Mouse (Mus musculus): Measurements from ENCODE around the gene Aldoart1. TPM values are rescaled to one million over a fixed set of nuclear protein-coding genes. Genes with fewer than 3 reads are reported as not detected.

Aldoart1 gene
- total RNA-seq (2015; ENCODE audit: low replicate concordance) (not detected in 2 replicates), total RNA-seq (2017; ENCODE audit: low replicate concordance) (not detected in 2 replicates)

DNA sequence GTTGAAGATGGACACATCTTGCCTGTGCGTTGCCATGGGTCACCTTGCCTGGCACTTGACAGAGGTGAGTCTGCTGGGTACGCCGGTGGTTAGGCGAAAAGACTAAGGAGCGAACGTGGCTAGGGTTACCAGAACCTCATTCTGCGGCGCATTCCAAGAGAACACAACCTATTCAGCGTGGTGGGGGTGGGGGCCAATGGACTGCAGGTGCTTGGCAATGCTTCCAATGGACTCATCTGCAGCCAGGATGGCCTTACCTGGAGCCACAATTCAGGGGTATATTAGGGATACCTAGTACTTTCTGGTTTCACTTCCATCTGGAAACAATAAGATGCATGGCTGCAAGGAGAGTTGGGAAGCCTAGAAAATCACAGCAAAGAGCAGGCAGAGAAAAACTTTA lies at the start of gene Aldoart1:
Gene Aldoart1, minus strand, starts transcription at position 101 of the 400 bp plus-strand sequence.
- no peak for ATAC-seq (replicated peaks; ENCODE audit: low FRiP score, poor library complexity, severe bottlenecking)

- ATAC-seq (replicated peaks; ENCODE audit: low FRiP score, poor library complexity, severe bottlenecking), result no peak
Observed at GRCm38 (mm10) chr4:72901566-72901965, 49.1 kb upstream of the Aldoart1 start.

DNA sequence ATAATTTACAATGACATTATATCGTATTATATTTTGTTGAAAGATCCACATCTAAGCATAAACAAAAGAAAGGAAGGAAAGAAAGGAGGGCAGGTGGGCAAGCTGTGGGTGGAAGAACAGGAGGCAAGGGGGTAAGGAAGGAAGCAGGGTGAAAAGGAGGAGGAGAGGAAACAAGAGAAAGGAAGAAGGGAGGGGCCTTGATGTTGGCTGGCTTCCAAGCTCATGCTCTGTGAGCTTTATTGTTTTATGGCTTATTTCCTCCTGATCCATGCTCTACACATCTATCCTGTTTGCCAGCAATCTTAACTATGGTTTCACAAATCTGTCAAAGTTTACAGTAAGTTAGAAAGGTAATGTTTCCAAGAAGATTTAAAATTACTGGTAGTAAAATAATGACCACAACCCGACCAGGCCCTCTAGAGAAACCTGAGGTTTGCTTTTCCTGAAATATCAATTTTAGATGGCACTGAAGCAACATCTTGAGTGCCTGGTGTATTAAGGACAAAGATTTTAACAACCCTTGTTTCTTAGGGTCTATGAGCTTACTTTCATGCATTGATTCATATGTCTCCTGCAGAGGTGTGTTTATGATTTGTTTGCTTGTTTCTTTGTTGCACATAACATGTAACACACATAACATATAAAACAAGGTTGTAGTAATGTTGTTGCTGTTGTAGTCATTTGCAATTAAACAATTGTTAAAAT lies 13.1 kb upstream of the Aldoart1 start:
- no peak for ATAC-seq (replicated peaks; ENCODE audit: low FRiP score, poor library complexity, severe bottlenecking)

- ATAC-seq (replicated peaks; ENCODE audit: low FRiP score, poor library complexity, severe bottlenecking), result no peak
Observed at GRCm38 (mm10) chr4:72844276-72844675, 8.2 kb downstream of the Aldoart1 start.

DNA sequence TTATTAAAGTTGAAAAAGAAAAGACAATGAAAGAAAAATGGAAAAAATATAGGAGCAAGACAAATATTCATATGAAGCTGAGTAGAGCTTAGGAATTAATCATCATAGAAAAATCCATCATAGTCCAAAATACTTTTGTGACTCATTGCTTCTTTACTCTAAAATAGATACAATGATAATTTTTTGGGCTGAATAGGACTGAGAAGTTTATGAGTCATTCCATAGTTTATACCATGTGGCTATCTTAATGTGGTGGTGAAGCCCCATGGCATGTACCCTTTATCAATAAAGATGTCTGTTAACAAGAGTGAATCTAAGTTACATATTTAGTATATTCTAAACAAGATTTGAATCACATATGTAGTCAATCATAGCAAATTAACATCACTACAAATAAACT lies 9.4 kb downstream of the Aldoart1 start:
- no peak for ATAC-seq (replicated peaks; ENCODE audit: low FRiP score, poor library complexity, severe bottlenecking)

- no peak for ATAC-seq (replicated peaks; ENCODE audit: low FRiP score, poor library complexity, severe bottlenecking)
Observed at GRCm38 (mm10) chr4:72836430-72836829, 16.0 kb downstream of the Aldoart1 start.

- no peak for ATAC-seq (replicated peaks; ENCODE audit: low FRiP score, poor library complexity, severe bottlenecking)
Observed at GRCm38 (mm10) chr4:72835400-72835799, 17.0 kb downstream of the Aldoart1 start.

DNA sequence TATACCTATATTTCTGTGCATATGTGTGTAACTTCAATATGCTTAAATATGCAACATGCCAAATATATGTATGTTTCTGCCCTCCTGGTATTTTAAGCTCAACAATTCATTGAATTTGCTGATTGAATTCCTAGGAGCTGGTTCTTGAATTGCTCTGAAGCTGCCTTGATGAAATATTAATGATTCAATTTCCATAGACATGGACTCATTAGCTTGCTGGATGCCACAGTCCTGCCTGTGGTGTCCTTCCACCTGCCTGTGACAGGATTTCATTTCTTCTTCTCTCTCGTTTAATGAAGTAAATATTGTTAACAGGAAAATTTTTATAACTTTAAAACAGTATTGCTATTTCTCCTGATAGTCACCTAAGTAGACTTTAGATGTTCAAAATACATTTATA lies 51.6 kb downstream of the Aldoart1 start:
- no peak for ATAC-seq (replicated peaks; ENCODE audit: low FRiP score, poor library complexity, severe bottlenecking)

Data from erythroblast, adult 5-6 weeks (primary cell).